Mouse (Mus musculus) midbrain, embryonic 10.5 days (tissue): ENCODE measurements around the gene Cul1. TPM values are rescaled to one million over a fixed set of nuclear protein-coding genes. Genes with fewer than 3 reads are reported as not detected.

Experiments used
- DNase-seq: peaks from one replicate; pipeline ENCODE4 v3.0.0-alpha.2; 2017; ENCODE audit warnings: low spot score
- H3K27ac ChIP-seq: fragments of 300-500 bp; sonication (generic); replicated peaks from 2 replicates; pipeline ENCODE4 v1.5.1; 2016; ENCODE audit warnings: mild to moderate bottlenecking
- H3K27me3 ChIP-seq: fragments of 300-500 bp; sonication (generic); 2 replicates; pipeline ENCODE4 v1.6.1; 2016; ENCODE audit warnings: low read depth, mild to moderate bottlenecking; ENCODE audit not compliant: poor library complexity, severe bottlenecking
- H3K36me3 ChIP-seq: fragments of 300-500 bp; sonication (generic); 2 replicates; pipeline ENCODE4 v1.6.1; 2016; ENCODE audit warnings: mild to moderate bottlenecking, moderate library complexity
- H3K4me1 ChIP-seq: fragments of 300-500 bp; sonication (generic); 2 replicates; pipeline ENCODE4 v1.6.1; 2016
- H3K4me3 ChIP-seq: fragments of 300-500 bp; sonication (generic); 2 replicates; pipeline ENCODE4 v1.5.1; 2016; ENCODE audit warnings: mild to moderate bottlenecking, moderate library complexity
- H3K9me3 ChIP-seq: fragments of 300-500 bp; sonication (generic); replicated peaks from 2 replicates; pipeline ENCODE4 v1.6.1; 2016; ENCODE audit warnings: mild to moderate bottlenecking
- WGBS: fragments of 180-500 bp; shearing (Covaris S2); methylation state at CpG from one replicate; pipeline ENCODE4 v1.1.7; 2016; 5-methylcytosine and 5-hydroxymethylcytosine counted together
- polyA plus RNA-seq: library from polyadenylated mRNA; unstranded; fragments of >200 nt; fragmentation: Nextera tagmentation; extraction: Ambion mirVana; gene quantifications from 2 replicates; pipeline ENCODE4 v1.2.1, GENCODE M21; 2016

Gene Cul1
- polyA plus RNA-seq, 1 experiment from 2014 or later, result 198 TPM

- Histone ChIP-seq H3K27me3 (no peaks in the 10 kb centered on the region), H3K9me3 (no peaks in the 10 kb centered on the region), H3K27ac (no peak overlapping the region), H3K4me1 (no peaks in the 10 kb centered on the region), H3K4me3 (no peak overlapping the region), H3K36me3 (peaks cover 100% of the 10 kb centered on the region)
- 94% methylated on average over 3 of the region's 3 CpGs for WGBS
- no peak for DNase-seq
Observed at GRCm38 (mm10) chr6:47522431-47522830, 69.2 kb downstream of the Cul1 start.

GRCm38 (mm10) chr6:47525041-47525440, 71.8 kb downstream of the Cul1 start:
- Histone ChIP-seq H3K4me3 (no peak overlapping the region), H3K27me3 (no peaks in the 10 kb centered on the region), H3K4me1 (no peaks in the 10 kb centered on the region), H3K27ac (no peak overlapping the region), H3K36me3 (peaks cover 100% of the 10 kb centered on the region), H3K9me3 (no peaks in the 10 kb centered on the region)
- WGBS, result 78% methylated on average over 2 of the region's 2 CpGs
- DNase-seq, result no peak

GRCm38 (mm10) chr6:47526446-47526845, 73.2 kb downstream of the Cul1 start:
- WGBS, result 82% methylated on average over 4 of the region's 4 CpGs
- no peak for DNase-seq

GRCm38 (mm10) chr6:47527129-47527528, 73.9 kb downstream of the Cul1 start:
- Histone ChIP-seq H3K36me3 (peaks cover 100% of the 10 kb centered on the region), H3K4me3 (no peak overlapping the region), H3K4me1 (no peaks in the 10 kb centered on the region), H3K27me3 (no peaks in the 10 kb centered on the region), H3K9me3 (no peaks in the 10 kb centered on the region), H3K27ac (no peak overlapping the region)
- 89% methylated on average over 2 of the region's 2 CpGs for WGBS
- no peak for DNase-seq

More at GRCm38 (mm10) chr6:47526446-47526845, 73.2 kb downstream of the Cul1 start:
- Histone ChIP-seq H3K36me3 (peaks cover 100% of the 10 kb centered on the region), H3K9me3 (no peaks in the 10 kb centered on the region), H3K4me3 (no peak overlapping the region), H3K27me3 (no peaks in the 10 kb centered on the region), H3K4me1 (no peaks in the 10 kb centered on the region), H3K27ac (no peak overlapping the region)

- no peak for DNase-seq
- Histone ChIP-seq H3K27me3 (no peaks in the 10 kb centered on the region), H3K9me3 (no peaks in the 10 kb centered on the region), H3K27ac (no peak overlapping the region), H3K36me3 (peaks cover 100% of the 10 kb centered on the region), H3K4me1 (no peaks in the 10 kb centered on the region), H3K4me3 (no peak overlapping the region)
- 87% methylated on average over 1 of the region's 1 CpGs for WGBS
Observed at GRCm38 (mm10) chr6:47527655-47528054, 74.5 kb downstream of the Cul1 start.

- H3K27ac ChIP-seq, result no peak overlapping the region
- H3K36me3 ChIP-seq, result peaks cover 97% of the 10 kb centered on the region
- H3K9me3 ChIP-seq, result no peaks in the 10 kb centered on the region
- 83% methylated on average over 1 of the region's 1 CpGs for WGBS
- no peak for DNase-seq
- H3K4me3 ChIP-seq, result no peak overlapping the region
- H3K4me1 ChIP-seq, result no peaks in the 10 kb centered on the region
- H3K27me3 ChIP-seq, result no peaks in the 10 kb centered on the region
Observed at GRCm38 (mm10) chr6:47532547-47532946, 79.3 kb downstream of the Cul1 start.

GRCm38 (mm10) chr6:47535333-47535732, 82.1 kb downstream of the Cul1 start:
- no peak overlapping the region for H3K27ac ChIP-seq
- no peaks in the 10 kb centered on the region for H3K4me1 ChIP-seq
- H3K36me3 ChIP-seq, result peaks cover 84% of the 10 kb centered on the region
- H3K4me3 ChIP-seq, result no peak overlapping the region
- 91% methylated on average over 5 of the region's 5 CpGs for WGBS
- H3K9me3 ChIP-seq, result no peaks in the 10 kb centered on the region
- DNase-seq, result no peak
- H3K27me3 ChIP-seq, result no peaks in the 10 kb centered on the region

GRCm38 (mm10) chr6:47552280-47552679, 99.1 kb downstream of the Cul1 start:
- no peak for DNase-seq
- 95% methylated on average over 4 of the region's 4 CpGs for WGBS
- Histone ChIP-seq H3K9me3 (no peaks in the 10 kb centered on the region), H3K4me3 (no peak overlapping the region), H3K27me3 (no peaks in the 10 kb centered on the region), H3K4me1 (no peaks in the 10 kb centered on the region), H3K27ac (no peak overlapping the region), H3K36me3 (peaks cover 100% of the 10 kb centered on the region)

GRCm38 (mm10) chr6:47559287-47559686, 106.1 kb downstream of the Cul1 start:
- Histone ChIP-seq H3K36me3 (peaks cover 100% of the 10 kb centered on the region), H3K9me3 (no peaks in the 10 kb centered on the region), H3K27ac (no peak overlapping the region), H3K4me3 (no peak overlapping the region), H3K27me3 (no peaks in the 10 kb centered on the region), H3K4me1 (no peaks in the 10 kb centered on the region)
- no peak for DNase-seq
- WGBS, result 94% methylated on average over 2 of the region's 2 CpGs

GRCm38 (mm10) chr6:47560407-47560806, 107.2 kb downstream of the Cul1 start:
- H3K9me3 ChIP-seq, result no peaks in the 10 kb centered on the region
- no peak overlapping the region for H3K4me3 ChIP-seq
- DNase-seq, result no peak
- no peaks in the 10 kb centered on the region for H3K4me1 ChIP-seq
- H3K27me3 ChIP-seq, result no peaks in the 10 kb centered on the region
- H3K27ac ChIP-seq, result no peak overlapping the region
- H3K36me3 ChIP-seq, result peaks cover 100% of the 10 kb centered on the region

- no peaks in the 10 kb centered on the region for H3K27me3 ChIP-seq
- H3K4me1 ChIP-seq, result no peaks in the 10 kb centered on the region
- H3K9me3 ChIP-seq, result no peaks in the 10 kb centered on the region
- 88% methylated on average over 2 of the region's 2 CpGs for WGBS
- peaks cover 100% of the 10 kb centered on the region for H3K36me3 ChIP-seq
- no peak overlapping the region for H3K4me3 ChIP-seq
- no peak overlapping the region for H3K27ac ChIP-seq
- no peak for DNase-seq
Observed at GRCm38 (mm10) chr6:47560846-47561245, 107.6 kb downstream of the Cul1 start.

GRCm38 (mm10) chr6:47561426-47561825, 108.2 kb downstream of the Cul1 start:
- no peaks in the 10 kb centered on the region for H3K4me1 ChIP-seq
- DNase-seq, result no peak
- H3K4me3 ChIP-seq, result no peak overlapping the region
- no peaks in the 10 kb centered on the region for H3K9me3 ChIP-seq
- 89% methylated on average over 5 of the region's 5 CpGs for WGBS
- no peak overlapping the region for H3K27ac ChIP-seq
- H3K36me3 ChIP-seq, result peaks cover 100% of the 10 kb centered on the region
- H3K27me3 ChIP-seq, result no peaks in the 10 kb centered on the region

- H3K36me3 ChIP-seq, result peaks cover 98% of the 10 kb centered on the region
- H3K9me3 ChIP-seq, result no peaks in the 10 kb centered on the region
- H3K4me3 ChIP-seq, result no peak overlapping the region
- no peaks in the 10 kb centered on the region for H3K27me3 ChIP-seq
- no peak overlapping the region for H3K27ac ChIP-seq
- no peak for DNase-seq
- H3K4me1 ChIP-seq, result no peaks in the 10 kb centered on the region
- WGBS, result 100% methylated on average over 1 of the region's 1 CpGs
Observed at GRCm38 (mm10) chr6:47565326-47566035, 112.3 kb downstream of the Cul1 start.
